Mouse (Mus musculus) kidney, adult 2 months (tissue): ENCODE measurements around the gene Gk2. TPM values are rescaled to one million over a fixed set of nuclear protein-coding genes. Genes with fewer than 3 reads are reported as not detected.

Source experiments
- DNase-seq: peaks from one replicate; pipeline ENCODE4 v3.0.0; 2021
- H3K27ac ChIP-seq: fragments of 200-500 bp; 2 replicates; pipeline ENCODE4 v1.5.1; 2012; ENCODE audit warnings: low read depth, low read length, control low read depth, inconsistent platforms; ENCODE audit not compliant: insufficient read depth
- H3K27me3 ChIP-seq: fragments of 200-500 bp; replicated peaks from 2 replicates; pipeline ENCODE4 v1.6.1; 2012; ENCODE audit warnings: mild to moderate bottlenecking, moderate library complexity, low read length, inconsistent platforms; ENCODE audit not compliant: control insufficient read depth, insufficient read depth
- H3K36me3 ChIP-seq: fragments of 200-500 bp; 2 replicates; pipeline ENCODE4 v1.6.1; 2012; ENCODE audit warnings: mild to moderate bottlenecking, moderate library complexity, low read length, inconsistent platforms; ENCODE audit not compliant: control insufficient read depth, insufficient read depth
- H3K4me1 ChIP-seq: fragments of 200-500 bp; 2 replicates; pipeline ENCODE4 v1.6.1; 2011; ENCODE audit warnings: low read length; ENCODE audit not compliant: control insufficient read depth, insufficient read depth
- H3K4me3 ChIP-seq: fragments of 200-500 bp; 2 replicates; pipeline ENCODE4 v1.5.1; 2011; ENCODE audit warnings: mild to moderate bottlenecking, low read depth, low read length, control low read depth; ENCODE audit not compliant: insufficient read depth
- CTCF ChIP-seq: fragments of 200-500 bp; conservative IDR thresholded peaks from 2 replicates; pipeline ENCODE4 v1.5.1; 2011; ENCODE audit warnings: low read depth, mild to moderate bottlenecking, control low read depth, low read length, moderate library complexity, mixed read lengths; ENCODE audit not compliant: insufficient read depth, insufficient read length
- POLR2A ChIP-seq: fragments of 200-500 bp; IDR thresholded peaks from one replicate; pipeline ENCODE4 v1.6.1; 2011; ENCODE audit warnings: low read depth, low read length, control low read depth
- WGBS: fragments of 180-500 bp; shearing (Covaris S2); methylation state at CpG from one replicate; pipeline ENCODE4 v1.1.7; 2018; 5-methylcytosine and 5-hydroxymethylcytosine counted together
- polyA plus RNA-seq: library from polyadenylated mRNA; depleted of rRNA; stranded (reverse); fragments of >200 nt; gene quantifications from 2 replicates; pipeline ENCODE4 v1.2.3, GENCODE M21; 2012; rRNA removed

Gk2 gene
- polyA plus RNA-seq, result 0.06 and 0.08 TPM in 2 replicates

DNA sequence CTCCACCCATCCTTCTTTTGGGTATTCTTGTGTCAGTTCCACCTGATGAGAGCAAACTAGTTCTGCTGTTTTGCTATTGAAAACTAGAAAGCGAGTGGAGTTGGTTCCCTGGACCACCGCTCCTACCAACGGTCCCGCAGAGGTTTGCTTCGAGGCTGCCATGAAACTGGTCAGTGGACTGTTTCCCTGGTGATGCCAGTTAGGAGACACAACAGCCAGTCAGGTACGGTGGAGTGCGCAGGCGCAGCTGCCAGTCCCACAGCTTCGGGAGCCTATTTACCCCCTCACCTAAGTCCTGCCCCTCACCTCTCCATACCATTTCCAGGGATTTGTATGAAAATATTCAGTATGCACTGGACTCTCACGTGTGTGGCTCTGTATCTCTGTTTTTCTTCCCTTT is at the start of gene Gk2:
Gk2 (minus strand) TSS at position 206 of the 400 bp plus-strand sequence.
- Histone ChIP-seq H3K36me3 (no peaks in the 10 kb centered on the region), H3K27ac (no peak within 1 kb of the TSS), H3K4me1 (no peaks in the 10 kb centered on the region), H3K27me3 (no peaks in the 10 kb centered on the region), H3K4me3 (no peak within 1 kb of the TSS)
- TF ChIP-seq CTCF (no peak), POLR2A (no peak)
- 94% methylated on average over 10 of the region's 10 CpGs for WGBS
- DNase-seq, result no peak

DNA sequence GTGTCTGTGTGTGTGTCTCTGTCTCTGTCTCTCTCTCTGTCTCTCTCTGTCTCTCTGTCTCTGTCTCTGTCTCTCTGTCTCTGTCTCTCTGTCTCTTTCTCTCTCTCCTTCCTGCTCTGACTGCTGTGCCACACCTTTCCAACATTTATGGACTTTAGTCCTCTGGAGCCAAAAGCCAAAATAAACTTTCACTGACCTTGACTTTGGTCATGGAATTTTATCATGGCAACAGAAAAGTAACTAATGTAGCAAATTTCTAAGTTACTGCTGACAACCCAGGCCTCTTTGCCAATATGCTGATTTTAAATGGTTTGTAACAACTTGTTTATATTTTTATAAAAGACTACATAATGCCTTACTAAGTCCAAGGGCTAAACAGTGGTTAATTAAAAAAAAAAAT is 41.2 kb upstream of the Gk2 start:
- no peaks in the 10 kb centered on the region for H3K36me3 ChIP-seq
- no peaks in the 10 kb centered on the region for H3K4me1 ChIP-seq
- DNase-seq, result peak; percentile 40
- no peak overlapping the region for H3K4me3 ChIP-seq
- no peak overlapping the region for H3K27ac ChIP-seq
- TF ChIP-seq POLR2A (no peak), CTCF (no peak)
- H3K27me3 ChIP-seq, result no peaks in the 10 kb centered on the region

DNA sequence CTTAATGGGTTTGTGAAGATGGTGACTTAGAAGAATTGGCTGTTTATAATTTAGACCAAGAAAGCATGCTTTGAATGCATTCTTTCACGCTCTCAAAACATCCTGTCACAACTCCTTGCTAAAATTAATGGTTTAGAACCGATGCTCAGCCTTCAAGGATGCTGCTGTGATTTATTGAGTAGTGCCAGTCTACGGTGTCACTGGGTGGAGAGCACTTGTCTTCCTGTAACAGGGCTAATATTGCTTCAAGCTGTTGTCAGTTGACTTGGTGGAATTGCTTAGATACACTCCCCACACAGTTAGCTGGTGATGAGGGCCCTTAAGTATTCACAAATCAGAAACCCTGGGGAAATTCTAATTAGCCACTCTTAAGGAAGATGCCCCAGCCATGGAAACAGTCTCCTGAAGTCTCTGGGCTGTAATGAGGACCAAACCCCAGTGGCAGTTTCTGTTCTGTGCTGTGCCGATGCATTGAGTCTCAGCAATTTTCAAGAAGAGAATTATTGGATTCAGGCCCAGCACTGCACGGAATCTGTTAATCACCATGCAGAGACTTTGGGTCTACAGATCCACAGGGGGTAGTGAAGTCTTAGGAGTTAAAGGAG is 38.8 kb upstream of the Gk2 start:
- 46% methylated on average over 5 of the region's 5 CpGs for WGBS
- no peak overlapping the region for H3K27ac ChIP-seq
- no peaks in the 10 kb centered on the region for H3K4me1 ChIP-seq
- H3K27me3 ChIP-seq, result no peaks in the 10 kb centered on the region
- H3K36me3 ChIP-seq, result no peaks in the 10 kb centered on the region
- TF ChIP-seq CTCF (no peak), POLR2A (no peak)
- H3K4me3 ChIP-seq, result no peak overlapping the region
- no peak for DNase-seq

DNA sequence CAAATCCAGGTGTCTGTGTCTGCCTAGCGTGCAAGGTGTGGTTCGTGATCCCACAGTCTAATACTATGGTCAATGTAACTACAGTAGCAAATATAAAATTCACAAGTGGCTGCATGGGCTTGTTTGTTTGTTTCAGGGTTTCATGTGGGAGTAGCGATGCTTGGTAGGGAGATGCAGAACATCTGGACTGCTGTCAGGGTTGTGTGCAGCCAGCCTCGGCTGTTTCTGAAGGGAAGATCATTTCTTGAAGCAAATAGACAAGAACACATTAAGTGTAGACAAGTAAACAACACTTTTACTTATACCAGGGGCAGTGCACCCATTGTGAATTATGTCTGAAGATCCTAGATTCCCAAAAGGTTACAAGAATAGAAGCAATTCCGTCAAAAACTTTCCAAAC is 36.6 kb upstream of the Gk2 start:
- no peak overlapping the region for H3K4me3 ChIP-seq
- no peaks in the 10 kb centered on the region for H3K27me3 ChIP-seq
- TF ChIP-seq CTCF (no peak), POLR2A (no peak)
- no peak overlapping the region for H3K27ac ChIP-seq
- WGBS, result 59% methylated on average over 5 of the region's 5 CpGs
- no peak for DNase-seq
- H3K36me3 ChIP-seq, result no peaks in the 10 kb centered on the region
- no peaks in the 10 kb centered on the region for H3K4me1 ChIP-seq

DNA sequence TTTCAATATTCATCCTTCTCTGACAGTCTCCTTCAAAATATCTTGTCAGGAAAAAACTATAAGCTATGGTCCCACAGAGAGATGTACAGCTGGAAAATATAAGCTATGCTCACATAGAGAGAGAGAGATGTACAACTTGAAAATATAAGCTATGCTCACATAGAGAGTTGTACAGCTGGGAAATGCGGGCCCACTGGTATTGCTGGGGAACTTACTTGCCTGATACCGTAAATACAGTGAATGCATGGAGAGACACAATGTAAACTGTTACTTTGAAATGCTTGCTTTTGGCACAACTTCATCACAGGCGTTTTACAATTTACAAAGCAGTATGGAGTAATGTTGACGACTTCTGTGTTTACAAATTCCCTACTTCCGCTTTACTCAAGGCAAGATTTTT is 29.3 kb upstream of the Gk2 start:
- Histone ChIP-seq H3K27me3 (no peaks in the 10 kb centered on the region), H3K4me3 (no peak overlapping the region), H3K36me3 (no peaks in the 10 kb centered on the region), H3K4me1 (no peaks in the 10 kb centered on the region), H3K27ac (no peak overlapping the region)
- TF ChIP-seq POLR2A (no peak), CTCF (no peak)
- 82% methylated on average over 5 of the region's 5 CpGs for WGBS
- DNase-seq, result no peak

DNA sequence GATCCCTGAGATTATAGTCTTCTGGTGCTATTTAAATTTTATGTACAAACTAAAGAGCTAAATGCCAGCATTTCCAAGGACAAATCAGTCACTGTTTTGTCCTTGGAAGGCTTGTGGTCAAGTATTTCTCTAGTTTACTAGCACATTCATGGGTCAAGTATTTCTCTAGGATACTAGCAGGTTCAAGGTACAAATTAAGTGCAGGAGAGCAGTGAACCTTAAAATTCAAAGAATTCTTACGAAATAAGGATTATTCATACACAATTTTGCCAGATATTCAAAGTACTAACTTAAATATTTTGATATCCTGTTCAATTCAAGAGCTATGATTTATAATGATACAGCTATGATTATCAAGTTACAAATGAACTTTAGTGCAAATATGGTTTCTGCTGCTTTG is 23.2 kb upstream of the Gk2 start:
- Histone ChIP-seq H3K27me3 (no peaks in the 10 kb centered on the region), H3K4me3 (no peak overlapping the region), H3K27ac (no peak overlapping the region), H3K4me1 (no peaks in the 10 kb centered on the region), H3K36me3 (no peaks in the 10 kb centered on the region)
- TF ChIP-seq POLR2A, result no peak
- no peak for TF ChIP-seq CTCF
- DNase-seq, result peak; percentile 50
- 34% methylated on average over 1 of the region's 1 CpGs for WGBS

DNA sequence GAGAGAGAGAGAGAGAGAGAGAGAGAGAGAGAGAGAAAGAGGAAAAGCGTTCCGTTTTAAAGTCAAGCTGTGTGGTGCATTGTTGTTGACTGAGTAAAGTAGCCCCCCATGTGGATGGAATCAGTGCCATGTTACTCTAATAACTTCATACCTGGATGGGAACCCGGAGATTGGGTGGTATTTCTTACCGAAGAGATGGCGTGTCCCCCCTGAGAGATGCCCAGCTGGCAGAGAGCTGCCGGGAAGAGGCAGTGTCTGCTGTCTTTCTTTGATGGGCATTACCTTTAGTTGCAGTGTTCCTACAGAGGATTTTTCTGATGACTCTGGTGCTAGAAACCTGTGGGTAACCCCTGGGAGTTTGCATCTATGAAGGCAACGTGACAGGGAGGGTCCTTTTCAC is 10.4 kb upstream of the Gk2 start:
- H3K36me3 ChIP-seq, result no peaks in the 10 kb centered on the region
- TF ChIP-seq POLR2A, result no peak
- no peak for TF ChIP-seq CTCF
- H3K4me3 ChIP-seq, result no peak overlapping the region
- no peaks in the 10 kb centered on the region for H3K4me1 ChIP-seq
- 91% methylated on average over 7 of the region's 7 CpGs for WGBS
- no peak for DNase-seq
- H3K27me3 ChIP-seq, result no peaks in the 10 kb centered on the region
- H3K27ac ChIP-seq, result no peak overlapping the region
